Mouse (Mus musculus) thymus, adult 2 months (tissue): ENCODE measurements at regions not wholly inside any gene's neighbourhood (a gene's known extent, or its start where the extent isn't known, plus 50 kb on each side); places are given as distances from the start of the nearest gene placed in this dataset.

Experiments
- DNase-seq: peaks from one replicate; pipeline ENCODE4 v3.0.0; 2021
- H3K27ac ChIP-seq: fragments of 200-500 bp; 2 replicates; pipeline ENCODE4 v1.5.1; 2012; ENCODE audit warnings: low read length, control low read depth; ENCODE audit not compliant: control insufficient read depth, insufficient read depth
- H3K27me3 ChIP-seq: fragments of 200-500 bp; 2 replicates; pipeline ENCODE4 v1.6.1; 2012; ENCODE audit warnings: mild to moderate bottlenecking, low read length, moderate library complexity, mixed read lengths; ENCODE audit not compliant: control insufficient read depth, insufficient read depth
- H3K36me3 ChIP-seq: fragments of 200-500 bp; 2 replicates; pipeline ENCODE4 v1.6.1; 2012; ENCODE audit warnings: mild to moderate bottlenecking, low read length, moderate library complexity; ENCODE audit not compliant: control insufficient read depth, insufficient read depth
- H3K4me1 ChIP-seq: fragments of 200-500 bp; replicated peaks from 2 replicates; pipeline ENCODE4 v1.6.1; 2012; ENCODE audit warnings: low read length; ENCODE audit not compliant: control insufficient read depth, insufficient read depth
- H3K4me3 ChIP-seq: fragments of 200-500 bp; 2 replicates; pipeline ENCODE4 v1.5.1; 2012; ENCODE audit warnings: mild to moderate bottlenecking, low read length, control low read depth, moderate library complexity; ENCODE audit not compliant: control insufficient read depth, insufficient read depth
- CTCF ChIP-seq: fragments of 200-500 bp; IDR thresholded peaks from 2 replicates; pipeline ENCODE4 v1.5.1; 2012; ENCODE audit warnings: mild to moderate bottlenecking, control low read depth, low read length, moderate library complexity, borderline replicate concordance; ENCODE audit not compliant: control insufficient read depth, poor library complexity, insufficient read depth; ENCODE audit errors: extremely low read depth
- POLR2A ChIP-seq: fragments of 200-500 bp; IDR thresholded peaks from 2 replicates; pipeline ENCODE4 v1.6.1; 2012; ENCODE audit warnings: mild to moderate bottlenecking, low read length, control low read depth, moderate library complexity; ENCODE audit not compliant: control insufficient read depth, poor library complexity, insufficient read depth; ENCODE audit errors: extremely low read depth
- WGBS: fragments of 180-500 bp; shearing (Covaris S2); methylation state at CpG from one replicate; pipeline ENCODE4 v1.1.7; 2018; 5-methylcytosine and 5-hydroxymethylcytosine counted together

GRCm38 (mm10) chr14:36584065-36584635 is 384.4 kb downstream of the Ccser2 start:
- H3K27ac ChIP-seq = no peak overlapping the region
- 58% methylated on average over 4 of the region's 4 CpGs for WGBS

GRCm38 (mm10) chr14:36583338-36584064 is 385.1 kb downstream of the Ccser2 start:
- Histone ChIP-seq H3K27ac (no peak overlapping the region), H3K36me3 (no peaks in the 10 kb centered on the region), H3K27me3 (no peaks in the 10 kb centered on the region), H3K4me1 (no peaks in the 10 kb centered on the region), H3K4me3 (no peak overlapping the region)
- DNase-seq = no peak
- WGBS = 90% methylated on average over 3 of the region's 3 CpGs
- TF ChIP-seq POLR2A = no peak
- no peak for TF ChIP-seq CTCF

More at GRCm38 (mm10) chr14:36584065-36584635, 384.4 kb downstream of the Ccser2 start:
- no peaks in the 10 kb centered on the region for H3K36me3 ChIP-seq
- H3K27me3 ChIP-seq = no peaks in the 10 kb centered on the region
- H3K4me1 ChIP-seq = no peaks in the 10 kb centered on the region
- no peak overlapping the region for H3K4me3 ChIP-seq
- peak; percentile 3 for DNase-seq
- TF ChIP-seq POLR2A (no peak), CTCF (no peak)

GRCm38 (mm10) chr14:36563229-36563865 is 405.2 kb downstream of the Ccser2 start:
- Histone ChIP-seq H3K4me1 (no peaks in the 10 kb centered on the region), H3K27me3 (no peaks in the 10 kb centered on the region), H3K4me3 (no peak overlapping the region), H3K27ac (no peak overlapping the region), H3K36me3 (no peaks in the 10 kb centered on the region)
- TF ChIP-seq POLR2A (no peak), CTCF (no peak)
- 90% methylated on average over 3 of the region's 3 CpGs for WGBS
- DNase-seq = no peak

- H3K36me3 ChIP-seq = no peaks in the 10 kb centered on the region
- H3K4me3 ChIP-seq = no peak overlapping the region
- DNase-seq = no peak
- H3K4me1 ChIP-seq = no peaks in the 10 kb centered on the region
- H3K27me3 ChIP-seq = no peaks in the 10 kb centered on the region
- TF ChIP-seq CTCF (no peak), POLR2A (no peak)
- H3K27ac ChIP-seq = no peak overlapping the region
- WGBS = 93% methylated on average over 5 of the region's 5 CpGs
Measured at GRCm38 (mm10) chr14:36537402-36537801, 431.2 kb downstream of the Ccser2 start.

- WGBS = 60% methylated on average over 1 of the region's 1 CpGs
- H3K4me1 ChIP-seq = no peaks in the 10 kb centered on the region
- no peaks in the 10 kb centered on the region for H3K36me3 ChIP-seq
- DNase-seq = no peak
- no peak overlapping the region for H3K4me3 ChIP-seq
- TF ChIP-seq POLR2A (no peak), CTCF (no peak)
- no peak overlapping the region for H3K27ac ChIP-seq
- no peaks in the 10 kb centered on the region for H3K27me3 ChIP-seq
Measured at GRCm38 (mm10) chr14:36527310-36527709, 432.6 kb downstream of the 4930474N05Rik start.

GRCm38 (mm10) chr14:36525591-36526037 is 430.9 kb downstream of the 4930474N05Rik start:
- H3K4me3 ChIP-seq = no peak overlapping the region
- no peaks in the 10 kb centered on the region for H3K36me3 ChIP-seq
- H3K4me1 ChIP-seq = no peaks in the 10 kb centered on the region
- H3K27ac ChIP-seq = no peak overlapping the region
- TF ChIP-seq CTCF (no peak), POLR2A (no peak)
- DNase-seq = no peak
- H3K27me3 ChIP-seq = no peaks in the 10 kb centered on the region
